Mouse (Mus musculus) naive thymus-derived CD4-positive, alpha-beta T cell, adult 2 months (primary cell): ENCODE results near the gene Ubr3.
A peak's percentile ranks its signal among the peaks of the same experiment; 100 is the strongest.

Source experiments
- DNase-seq: peaks from one replicate; pipeline ENCODE4 v3.0.0-alpha.2; 2011; ENCODE audit warnings: low read depth

The Ubr3 gene

DNA sequence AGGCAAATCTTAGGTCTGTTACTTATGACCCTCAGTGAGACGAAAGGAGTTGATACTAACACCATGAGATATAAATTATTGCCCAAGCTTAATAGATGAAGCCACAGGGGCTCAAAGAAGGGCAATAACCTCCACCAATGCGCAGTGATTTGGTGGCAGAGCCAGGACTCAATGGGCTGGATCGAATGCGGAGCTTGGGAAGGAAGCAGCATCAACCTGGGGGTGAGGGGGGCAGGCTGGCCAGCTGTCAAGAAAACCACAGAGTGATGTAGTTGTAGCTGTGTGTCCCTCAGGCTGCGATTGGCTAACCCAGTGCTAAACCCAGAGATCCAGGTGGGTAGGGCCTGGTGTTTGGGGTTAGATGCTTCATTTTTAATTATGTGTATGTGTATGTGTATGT, 137.8 kb downstream of the Ubr3 start:
- no peak for DNase-seq

DNA sequence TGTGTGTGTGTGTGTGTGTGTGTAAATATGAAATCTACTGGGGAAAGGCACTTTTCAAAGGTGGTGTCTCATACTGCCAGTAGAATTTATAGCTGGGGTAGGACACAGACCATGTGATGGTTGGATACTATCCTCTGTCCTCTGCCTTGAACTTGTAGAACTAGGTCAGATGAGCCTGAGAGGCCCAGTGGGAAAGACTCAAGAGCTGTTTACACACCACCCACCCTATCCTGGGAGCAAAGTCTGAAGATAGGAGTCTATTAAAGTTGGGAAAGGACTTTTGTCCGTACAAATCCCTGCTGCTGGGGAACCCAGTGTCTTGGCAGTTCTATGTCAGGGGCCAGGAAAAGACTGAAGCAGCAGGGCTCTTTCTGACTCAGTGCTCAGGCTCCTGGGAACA, 138.3 kb downstream of the Ubr3 start:
- DNase-seq: no peak

DNA sequence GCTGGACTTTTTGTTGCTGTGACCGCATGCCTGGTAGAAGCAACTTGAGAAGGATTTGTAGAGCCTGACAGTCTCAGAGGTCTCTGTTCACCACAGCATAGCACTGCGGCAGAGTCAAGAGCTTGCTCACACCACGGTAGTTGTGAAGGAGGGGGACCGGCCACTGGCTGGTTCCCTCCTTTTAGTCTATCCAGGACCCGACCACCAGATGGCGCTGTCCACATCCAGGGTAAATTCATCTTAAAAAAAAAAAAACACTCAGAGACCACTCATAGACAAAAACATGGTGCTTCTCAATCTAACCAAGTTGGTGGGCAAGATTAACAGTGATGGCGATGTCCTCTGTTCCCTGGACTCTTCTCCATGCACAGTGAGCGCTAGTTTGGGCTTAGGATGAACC, 140.2 kb downstream of the Ubr3 start:
- peak; percentile 60 for DNase-seq

DNA sequence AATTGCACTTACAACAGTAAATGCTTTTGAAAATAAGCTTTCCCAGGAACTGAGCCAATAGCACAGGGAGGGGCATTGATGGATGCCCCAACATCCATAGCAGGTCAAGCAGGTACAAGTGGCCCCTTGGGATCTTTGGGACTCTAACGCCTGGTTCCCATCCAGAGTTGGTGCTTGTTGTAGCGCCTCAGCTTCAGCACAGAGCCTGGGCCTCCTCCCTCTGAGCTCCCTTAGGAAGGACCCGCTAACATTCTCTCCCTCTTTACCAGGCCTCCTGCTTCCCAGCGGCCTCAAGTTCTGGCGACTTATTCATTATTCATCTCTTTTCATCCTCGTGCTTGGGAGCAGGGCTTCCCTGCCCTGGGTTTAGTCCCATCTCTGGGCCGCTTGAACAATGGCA, 141.7 kb downstream of the Ubr3 start, which contains the start of gene Myo3b:
Gene Myo3b (plus strand): TSS at position 375 of the 400 bp plus-strand sequence.
- no peak for DNase-seq

DNA sequence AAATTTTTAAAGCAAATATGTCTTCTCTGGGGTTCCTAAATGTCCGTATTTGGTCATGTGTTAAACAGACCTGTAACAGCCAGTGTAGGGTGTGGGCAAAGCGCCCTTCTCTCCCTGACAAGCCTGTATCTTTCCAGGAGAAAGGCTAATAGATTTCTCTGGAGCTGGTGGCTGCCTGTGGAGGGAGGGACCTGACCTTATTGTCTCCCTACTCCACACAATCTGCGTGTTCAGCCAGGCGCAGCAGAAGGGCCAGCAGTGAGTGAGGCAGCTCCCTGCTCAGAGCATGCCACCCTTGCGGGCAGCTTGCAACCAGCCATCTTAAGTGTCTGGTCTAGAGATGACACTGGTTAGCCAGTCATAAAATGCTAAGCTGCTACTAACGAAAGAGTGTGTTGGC, 147.4 kb downstream of the Ubr3 start:
- DNase-seq: no peak

DNA sequence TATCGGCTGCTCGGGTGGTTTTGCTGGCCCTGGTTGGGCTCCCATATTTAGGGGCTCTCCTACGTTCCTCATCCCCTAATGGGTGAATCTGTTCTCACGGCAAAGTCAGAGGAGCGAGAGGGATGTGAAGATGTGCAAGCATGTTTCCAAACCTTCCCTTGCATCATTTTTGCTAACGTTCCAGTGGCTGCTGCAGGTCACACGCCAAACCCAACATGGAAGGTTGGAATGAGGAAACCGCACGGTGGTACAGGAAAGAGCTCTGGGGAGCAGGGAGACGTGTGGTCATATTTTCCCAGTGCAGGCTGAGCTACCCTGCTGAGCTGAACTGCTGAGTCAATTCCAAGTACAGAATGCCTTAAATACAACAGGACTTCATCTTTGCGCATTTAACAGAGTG, 150.8 kb downstream of the Ubr3 start:
- DNase-seq: no peak

DNA sequence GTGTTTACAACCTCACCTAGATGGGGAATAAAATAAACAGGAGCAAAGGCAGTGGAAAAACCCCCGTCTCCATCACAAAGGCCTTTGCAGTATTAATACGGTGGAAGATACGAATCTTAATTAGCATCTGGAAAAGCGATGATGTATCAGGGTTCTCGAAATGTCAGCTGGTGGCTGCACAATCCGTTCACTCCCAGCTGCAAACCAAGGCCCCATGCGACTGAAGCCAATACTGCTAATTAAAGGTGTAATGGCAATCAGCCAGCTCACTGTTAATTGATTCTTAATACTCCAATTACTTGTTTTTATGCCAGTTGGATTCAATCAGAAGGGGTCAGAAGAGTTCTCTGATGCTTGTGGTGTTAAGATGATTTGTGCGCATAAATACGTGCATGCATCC, 156.8 kb downstream of the Ubr3 start:
- no peak for DNase-seq

DNA sequence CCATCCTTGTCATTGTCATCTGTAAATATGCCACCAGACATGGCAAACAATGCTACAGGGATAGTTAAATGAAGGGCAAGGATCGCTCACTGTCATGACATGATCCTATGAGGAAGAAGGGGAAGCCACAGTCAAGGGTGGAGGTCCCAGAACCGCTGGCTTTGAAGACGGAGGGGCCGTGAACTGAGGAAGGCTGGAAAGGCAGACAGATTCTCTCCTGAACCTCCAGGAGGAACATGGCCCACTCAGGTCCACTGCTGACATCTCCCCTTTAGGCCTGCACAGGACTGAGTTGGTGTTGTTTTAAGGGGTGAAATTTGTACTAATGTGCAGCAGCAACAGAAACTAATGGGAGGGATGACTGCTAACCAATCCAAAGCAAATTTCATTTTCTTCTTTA, 161.2 kb downstream of the Ubr3 start:
- DNase-seq: no peak

DNA sequence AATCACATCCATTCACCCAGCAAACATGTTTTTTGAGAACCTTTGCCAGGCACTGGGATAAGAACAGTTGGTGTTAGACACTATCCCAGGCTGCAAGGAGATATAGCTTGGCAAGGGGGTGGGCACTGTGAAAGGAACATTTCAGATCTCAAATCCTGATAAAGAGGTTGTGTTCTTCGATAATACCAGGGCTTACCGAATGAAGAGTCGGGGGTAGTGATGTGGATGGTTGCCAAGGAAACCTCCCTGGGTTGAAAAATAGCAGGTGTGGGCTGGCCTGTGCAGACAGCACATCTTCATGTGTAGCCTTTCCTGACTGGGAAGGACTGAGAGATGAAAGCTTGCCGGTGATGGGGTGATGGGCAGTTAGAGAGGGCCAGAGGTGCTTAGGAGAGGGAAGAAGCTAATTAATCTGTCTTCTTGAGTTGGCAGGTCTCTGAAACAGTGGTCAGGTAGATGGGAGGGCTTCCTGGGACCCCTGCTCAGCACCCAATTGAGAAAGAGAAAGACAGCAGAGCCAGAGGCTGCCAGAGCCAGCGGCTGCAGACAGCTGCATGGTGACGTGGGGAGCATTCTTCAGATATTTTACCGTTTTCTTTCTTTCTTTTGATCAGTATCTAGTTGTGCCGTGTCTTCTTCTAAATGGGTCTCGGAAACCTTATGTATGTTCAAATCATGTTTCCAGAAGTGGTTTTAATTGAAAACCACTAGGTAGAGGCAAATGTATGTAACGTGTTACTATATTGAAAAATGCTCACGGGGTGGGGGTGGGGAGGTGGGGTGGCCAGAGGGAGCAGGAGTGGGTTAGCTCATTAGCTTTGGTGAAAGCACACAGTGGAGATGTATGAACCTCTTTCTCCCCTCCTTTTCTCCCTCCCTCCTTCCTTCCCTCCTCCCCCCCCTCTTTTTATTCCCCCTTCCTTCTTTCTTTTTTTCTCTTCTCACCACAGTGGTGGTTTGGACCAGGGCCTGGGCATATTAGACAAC, 163.6 kb downstream of the Ubr3 start:
- DNase-seq: no peak

DNA sequence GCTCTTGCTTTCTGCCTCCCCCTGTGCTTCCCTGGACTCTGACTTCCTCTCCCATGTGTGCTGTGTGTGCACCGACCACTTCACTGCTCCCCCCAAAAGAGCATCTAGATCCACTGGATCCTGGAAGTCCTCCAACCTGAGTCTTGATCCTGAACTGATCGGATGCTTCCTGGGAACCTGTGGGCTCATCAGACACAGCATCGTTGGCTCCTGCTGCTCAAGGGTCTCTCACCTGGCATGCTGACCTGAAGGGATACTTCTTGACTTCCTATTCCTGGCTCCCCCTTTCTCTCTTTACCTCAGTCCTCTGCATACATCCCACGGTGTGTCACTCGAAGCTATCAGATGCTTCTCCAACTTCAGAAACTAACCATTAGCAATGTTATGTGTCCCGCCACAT, 168.1 kb downstream of the Ubr3 start:
- DNase-seq: no peak

DNA sequence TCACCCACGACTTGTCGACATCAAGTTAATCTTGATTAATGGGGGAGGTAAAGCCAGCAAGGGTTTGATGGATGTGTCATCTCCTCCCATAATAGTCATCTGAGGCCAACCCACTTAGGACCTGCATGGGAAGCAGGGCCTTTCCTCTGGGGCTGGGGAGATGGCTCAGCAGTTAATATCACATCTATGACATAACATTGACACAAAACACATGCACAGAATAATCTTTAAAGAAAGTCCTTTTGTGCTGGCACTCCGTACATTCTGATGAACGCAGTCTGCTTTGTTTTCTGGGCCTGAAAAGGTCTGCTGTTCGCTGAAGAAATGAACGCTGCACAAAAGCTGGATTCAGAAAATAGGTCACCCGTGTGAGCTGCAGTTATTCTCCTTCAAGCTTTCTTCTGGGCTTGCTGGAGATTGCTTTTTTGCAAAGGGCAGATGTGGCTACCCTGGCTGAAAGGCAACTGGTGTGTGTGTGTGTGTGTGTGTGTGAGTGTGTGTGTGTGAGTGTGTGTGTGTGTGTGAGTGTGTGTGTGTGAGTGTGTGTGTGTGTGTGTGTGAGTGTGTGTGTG, 168.8 kb downstream of the Ubr3 start:
- DNase-seq: no peak

DNA sequence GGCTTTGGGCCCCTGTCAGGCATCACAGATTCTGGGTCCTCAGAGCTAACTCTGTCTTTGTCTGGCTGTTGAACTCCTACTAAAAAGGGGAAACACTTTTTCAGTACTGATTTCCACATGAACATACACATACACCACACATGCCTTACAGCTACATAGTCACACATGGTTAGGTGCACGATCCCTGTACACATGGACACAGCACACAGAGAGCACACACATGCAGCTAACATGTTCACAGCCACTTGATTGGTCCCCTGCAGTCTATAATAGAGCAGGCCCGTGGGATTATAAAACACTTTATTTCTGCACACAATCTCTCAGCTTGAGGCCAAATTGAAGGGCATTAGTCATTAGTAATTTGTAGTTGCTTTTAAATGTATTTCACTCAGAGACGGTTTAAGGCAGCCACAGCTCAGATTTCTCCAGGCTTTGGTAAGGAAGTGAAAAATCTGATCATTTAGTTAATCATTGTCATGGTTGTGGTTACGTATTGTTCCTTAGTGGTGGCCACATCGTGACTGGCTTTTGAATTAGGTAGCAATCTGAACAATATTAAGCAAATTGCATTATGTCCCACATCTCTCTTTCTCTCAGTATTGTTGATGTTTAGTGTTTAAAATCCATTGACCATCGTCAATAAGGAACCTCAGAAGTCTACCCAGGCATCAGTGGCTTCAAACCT, 169.4 kb downstream of the Ubr3 start:
- DNase-seq: no peak

DNA sequence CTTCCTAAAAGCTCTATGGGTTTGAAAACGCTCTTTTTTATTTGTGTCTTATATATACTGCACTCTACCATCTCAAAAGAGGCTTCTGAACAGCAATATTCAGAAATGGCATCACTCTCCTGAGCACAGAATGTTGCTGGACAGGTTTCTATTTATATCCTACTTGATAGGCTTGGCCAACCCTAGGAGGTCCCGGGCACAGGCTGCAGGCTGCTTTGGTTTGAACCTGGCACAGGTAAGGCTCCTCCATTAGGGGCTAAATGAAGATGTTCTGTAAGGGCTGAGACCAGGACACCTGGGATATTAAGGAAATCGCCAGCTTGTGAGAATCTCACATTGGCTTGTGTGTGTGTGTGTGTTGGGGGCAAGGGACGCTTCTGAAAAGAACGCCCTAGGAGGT, 172.8 kb downstream of the Ubr3 start:
- no peak for DNase-seq
